Mouse (Mus musculus) midbrain, postnatal 0 days (tissue): ENCODE data around the gene Trank1. TPM values are rescaled to one million over a fixed set of nuclear protein-coding genes. Genes with fewer than 3 reads are reported as not detected.

ENCODE experiments used
- ATAC-seq: fragments of 200-750 bp; cut with Nextera tagmentation; 2 replicates; pipeline ENCODE4 v1.8.0; 2017; ENCODE audit warnings: moderate number of reproducible peaks, mild to moderate bottlenecking, moderate TSS enrichment, moderate library complexity; ENCODE audit not compliant: low FRiP score
- DNase-seq: peaks from one replicate; pipeline ENCODE4 v3.0.0-alpha.2; 2015; ENCODE audit warnings: low spot score
- H3K27ac ChIP-seq: fragments of 300-500 bp; sonication (generic); 2 replicates; pipeline ENCODE4 v1.5.1; 2014; ENCODE audit warnings: low read depth, mild to moderate bottlenecking, low read length, mixed read lengths
- H3K27me3 ChIP-seq: fragments of 300-500 bp; sonication (generic); 2 replicates; pipeline ENCODE4 v1.6.1; 2014; ENCODE audit warnings: low read length, control low read depth, mixed read lengths; ENCODE audit not compliant: insufficient read depth
- H3K36me3 ChIP-seq: fragments of 300-500 bp; sonication (generic); 2 replicates; pipeline ENCODE4 v1.6.1; 2014; ENCODE audit warnings: low read length, control low read depth, mixed read lengths; ENCODE audit not compliant: insufficient read depth
- H3K4me1 ChIP-seq: fragments of 300-500 bp; sonication (generic); 2 replicates; pipeline ENCODE4 v1.6.1; 2014; ENCODE audit warnings: mild to moderate bottlenecking, control low read depth, antibody characterized with exemption, low read length, mixed read lengths; ENCODE audit not compliant: insufficient read depth
- H3K4me2 ChIP-seq: fragments of 300-500 bp; sonication (generic); 2 replicates; pipeline ENCODE4 v1.6.1; 2014; ENCODE audit warnings: low read depth, mild to moderate bottlenecking, low read length, mixed read lengths; ENCODE audit not compliant: poor library complexity, severe bottlenecking
- H3K4me3 ChIP-seq: fragments of 300-500 bp; sonication (generic); 2 replicates; pipeline ENCODE4 v1.5.1; 2014; ENCODE audit warnings: low read depth, mild to moderate bottlenecking, low read length, moderate library complexity
- H3K9ac ChIP-seq: fragments of 300-500 bp; sonication (generic); replicated peaks from 2 replicates; pipeline ENCODE4 v1.6.1; 2014; ENCODE audit warnings: mild to moderate bottlenecking, low read length, moderate library complexity, mixed read lengths; ENCODE audit not compliant: poor library complexity, severe bottlenecking
- H3K9me3 ChIP-seq: fragments of 300-500 bp; sonication (generic); 2 replicates; pipeline ENCODE4 v1.6.1; 2016; ENCODE audit warnings: low read length, control low read depth
- CTCF ChIP-seq: IDR thresholded peaks from 2 replicates; pipeline ENCODE4 v1.5.1; 2016; ENCODE audit warnings: antibody characterized with exemption, mild to moderate bottlenecking
- WGBS: fragments of 180-500 bp; shearing (Covaris S2); extraction: QIAGEN DNeasy Blood & Tissue Kit; methylation state at CpG from one replicate; pipeline ENCODE4 v1.1.7; 2014; 5-methylcytosine and 5-hydroxymethylcytosine counted together
- polyA plus RNA-seq: library from polyadenylated mRNA; unstranded; fragments of >200 nt; fragmentation: Nextera tagmentation; extraction: Ambion mirVana; gene quantifications from 2 replicates; pipeline ENCODE4 v1.2.1, GENCODE M21; 2015
- total RNA-seq: library from RNA; depleted of rRNA; stranded (reverse); fragments of >200 nt; gene quantifications from 2 replicates; pipeline ENCODE4 v1.2.3, GENCODE M21; 2014

Gene Trank1
- total and polyA plus RNA-seq, 2 experiments from 2014 or later: 21.9 to 55.7 TPM

DNA sequence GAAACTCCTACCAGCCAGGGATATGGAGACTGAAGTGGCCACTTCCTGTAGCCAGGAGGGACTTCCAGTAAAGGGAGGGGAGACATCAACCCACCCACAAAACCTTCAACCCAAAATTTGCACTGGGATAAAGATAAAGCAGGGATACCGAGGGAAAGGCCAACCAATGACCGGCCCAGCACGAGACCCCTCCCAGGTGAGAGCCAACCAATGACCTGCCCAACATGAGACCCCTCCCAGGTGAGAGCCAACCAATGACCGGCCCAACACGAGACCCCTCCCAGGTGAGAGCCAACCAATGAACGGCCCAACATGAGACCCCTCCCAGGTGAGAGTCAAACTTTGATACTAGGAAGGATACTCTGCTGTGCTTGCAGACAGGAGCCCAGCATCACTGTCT lies 16.6 kb upstream of the Trank1 start:
- no peak overlapping the region for H3K4me3 ChIP-seq
- WGBS: 96% methylated on average over 6 of the region's 6 CpGs
- H3K36me3 ChIP-seq: no peaks in the 10 kb centered on the region
- no peak overlapping the region for H3K4me2 ChIP-seq
- H3K27ac ChIP-seq: no peak overlapping the region
- no peak for TF ChIP-seq CTCF
- H3K4me1 ChIP-seq: peaks cover 3% of the 10 kb centered on the region; the same call in 1 of the 2 replicates
- ATAC-seq: no peak
- no peaks in the 10 kb centered on the region for H3K9me3 ChIP-seq
- no peak overlapping the region for H3K9ac ChIP-seq
- no peaks in the 10 kb centered on the region for H3K27me3 ChIP-seq
- DNase-seq: no peak

DNA sequence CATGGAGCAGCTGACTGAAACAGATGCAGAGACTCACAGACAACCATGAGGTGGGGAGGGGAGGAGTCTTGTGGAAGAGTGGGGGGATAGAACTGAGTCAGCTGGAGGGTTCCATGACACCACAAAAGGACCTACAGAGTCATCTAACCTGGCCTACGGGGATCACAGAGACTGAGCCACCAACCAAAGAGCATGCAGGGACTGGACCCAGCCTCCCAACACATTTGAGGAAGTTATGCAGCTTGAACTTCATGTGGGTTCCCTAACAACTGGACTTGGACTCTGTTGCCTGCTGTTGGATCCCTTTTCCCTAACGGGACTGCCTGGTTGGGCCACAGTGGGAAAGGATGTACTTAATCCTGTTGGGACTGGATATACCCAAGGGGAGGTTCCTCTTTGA lies 16.2 kb upstream of the Trank1 start:
- no peak overlapping the region for H3K4me3 ChIP-seq
- H3K4me1 ChIP-seq: no peaks in the 10 kb centered on the region; the same call in 1 of the 2 replicates
- no peak overlapping the region for H3K4me2 ChIP-seq
- 82% methylated on average over 2 of the region's 2 CpGs for WGBS
- DNase-seq (no peak), ATAC-seq (no peak)
- TF ChIP-seq CTCF: no peak
- H3K9me3 ChIP-seq: no peaks in the 10 kb centered on the region
- H3K27me3 ChIP-seq: no peaks in the 10 kb centered on the region
- H3K27ac ChIP-seq: no peak overlapping the region
- H3K9ac ChIP-seq: no peak overlapping the region
- no peaks in the 10 kb centered on the region for H3K36me3 ChIP-seq

DNA sequence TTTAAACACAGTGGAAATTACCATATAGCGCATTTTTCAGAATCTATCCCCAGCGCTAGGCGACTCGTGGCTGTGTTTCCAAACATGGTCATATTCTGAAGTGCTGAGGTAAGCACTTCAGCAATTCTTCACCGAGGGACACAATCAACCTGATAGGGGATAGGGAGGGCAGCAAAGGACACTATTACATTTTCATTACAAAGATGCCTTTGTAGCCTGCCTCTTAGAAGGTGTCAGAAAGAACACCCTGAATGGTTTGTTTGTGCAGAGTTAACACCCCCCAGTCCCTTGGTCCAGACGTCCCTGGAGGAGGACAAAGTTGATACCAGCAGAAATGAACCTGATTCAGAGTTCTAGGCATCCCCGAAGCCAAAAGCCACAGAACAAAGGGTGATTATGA lies 15.1 kb upstream of the Trank1 start:
- Histone ChIP-seq H3K27me3 (no peaks in the 10 kb centered on the region), H3K4me2 (no peak overlapping the region), H3K9me3 (no peaks in the 10 kb centered on the region), H3K27ac (no peak overlapping the region), H3K4me1 (no peaks in the 10 kb centered on the region), H3K4me3 (no peak overlapping the region), H3K36me3 (no peaks in the 10 kb centered on the region), H3K9ac (no peak overlapping the region)
- no peak for TF ChIP-seq CTCF
- ATAC-seq (no peak), DNase-seq (no peak)
- WGBS: 77% methylated on average over 7 of the region's 7 CpGs

- Histone ChIP-seq H3K27me3 (no peaks in the 10 kb centered on the region), H3K9ac (no peak overlapping the region), H3K4me2 (no peak overlapping the region), H3K27ac (no peak overlapping the region), H3K9me3 (no peaks in the 10 kb centered on the region), H3K36me3 (no peaks in the 10 kb centered on the region), H3K4me1 (no peaks in the 10 kb centered on the region; the same call in 1 of the 2 replicates), H3K4me3 (no peak overlapping the region)
- 64% methylated on average over 2 of the region's 2 CpGs for WGBS
- ATAC-seq: no peak
- no peak for DNase-seq
- no peak for TF ChIP-seq CTCF
Observed at GRCm38 (mm10) chr9:111298606-111299005, 12.9 kb upstream of the Trank1 start.

GRCm38 (mm10) chr9:111302196-111302831 lies 9.2 kb upstream of the Trank1 start:
- TF ChIP-seq CTCF: no peak
- 37% methylated on average over 12 of the region's 12 CpGs for WGBS
- H3K36me3 ChIP-seq: no peaks in the 10 kb centered on the region
- H3K27me3 ChIP-seq: no peaks in the 10 kb centered on the region
- no peak overlapping the region for H3K4me3 ChIP-seq
- no peak for DNase-seq
- H3K4me2 ChIP-seq: no peak overlapping the region
- no peak overlapping the region for H3K27ac ChIP-seq
- no peaks in the 10 kb centered on the region; the same call in 1 of the 2 replicates for H3K4me1 ChIP-seq
- no peaks in the 10 kb centered on the region for H3K9me3 ChIP-seq
- no peak overlapping the region for H3K9ac ChIP-seq
- ATAC-seq: no peak

DNA sequence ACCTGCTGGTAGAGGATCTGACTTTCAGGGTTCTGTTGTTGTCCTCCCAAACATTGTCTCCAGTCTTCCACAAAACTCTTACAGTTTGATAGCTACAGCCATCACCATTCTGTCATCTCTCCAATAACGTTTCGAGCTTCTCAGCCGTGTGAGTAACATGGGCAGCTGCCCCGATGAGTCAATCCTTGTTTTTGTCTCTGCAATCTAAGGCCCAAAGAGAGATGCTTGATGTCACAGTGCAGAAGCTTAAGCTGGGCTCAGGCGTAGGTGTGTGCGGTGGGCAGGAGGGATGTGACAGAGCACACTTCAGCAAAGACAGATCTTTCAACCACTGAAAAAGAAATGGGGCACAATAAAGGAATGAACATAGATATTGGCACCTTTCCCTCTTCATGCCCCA lies 7.5 kb upstream of the Trank1 start:
- 94% methylated on average over 6 of the region's 6 CpGs for WGBS
- Histone ChIP-seq H3K4me3 (no peak overlapping the region), H3K27me3 (no peaks in the 10 kb centered on the region), H3K9me3 (no peaks in the 10 kb centered on the region), H3K4me2 (no peak overlapping the region), H3K36me3 (no peaks in the 10 kb centered on the region), H3K27ac (no peak overlapping the region), H3K4me1 (no peaks in the 10 kb centered on the region; the same call in 1 of the 2 replicates), H3K9ac (no peak overlapping the region)
- DNase-seq (no peak), ATAC-seq (no peak)
- no peak for TF ChIP-seq CTCF
